Mouse (Mus musculus): ENCODE results near the gene Olfr143.

The Olfr143 gene

GRCm38 (mm10) chr9:38252474-38252873 is at the start of gene Olfr143:
Gene Olfr143, plus strand, starts transcription at chr9:38252774.
- DNase-seq (ENCODE audit: low read depth, low spot score), result no peak

- no peak for DNase-seq (ENCODE audit: low read depth, low spot score)
Measured at GRCm38 (mm10) chr9:38208065-38208464, 44.5 kb upstream of the Olfr143 start, which contains the start of gene Olfr893. Gene Olfr893, plus strand, starts transcription at chr9:38208365.

- no peak for DNase-seq (ENCODE audit: low read depth, low spot score)
Measured at GRCm38 (mm10) chr9:38217755-38218154, 34.8 kb upstream of the Olfr143 start, which contains the start of gene Olfr894. Gene Olfr894, plus strand, starts transcription at chr9:38218055.

DNA sequence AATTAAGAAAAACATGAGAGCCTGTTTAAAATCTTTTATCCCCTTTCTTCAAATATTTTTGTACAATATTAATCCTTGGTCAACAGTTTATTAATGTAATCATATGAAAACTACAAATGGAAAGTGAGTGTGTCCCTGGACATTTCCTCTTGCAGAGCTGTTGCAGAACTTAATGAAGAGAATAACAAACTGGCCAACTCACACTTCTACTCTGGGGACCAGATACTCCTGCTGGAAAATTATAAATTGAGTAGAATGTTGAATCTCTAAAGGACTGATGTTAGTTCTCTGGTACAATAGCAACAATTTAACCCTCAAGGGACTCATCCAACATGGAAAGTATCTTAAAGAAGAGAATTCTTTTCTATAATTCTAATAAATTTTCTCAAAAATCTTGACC is 15.0 kb downstream of the Olfr143 start, which contains the start of gene Olfr895:
TSS of gene Olfr895 (plus strand) at position 301 of the 400 bp plus-strand sequence.
- DNase-seq (ENCODE audit: low read depth, low spot score), result no peak

DNA sequence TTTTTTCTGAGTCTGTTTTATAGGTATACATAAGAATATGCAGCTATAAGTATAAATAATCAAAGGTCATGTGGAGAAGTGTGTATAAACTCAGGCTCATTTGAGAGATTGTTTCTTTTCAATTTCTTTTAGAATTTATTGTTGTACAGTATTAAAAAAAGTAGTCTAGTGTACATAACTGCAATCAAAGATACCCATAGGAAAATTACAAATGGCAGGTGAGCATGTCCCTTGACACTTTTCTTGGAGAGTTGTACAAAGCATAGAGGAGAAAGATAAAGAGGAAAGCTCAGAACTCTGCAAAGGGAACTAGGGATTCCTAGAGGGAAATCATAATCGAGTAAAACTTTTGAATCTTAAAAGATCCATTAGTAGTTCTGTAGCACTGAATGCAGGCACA is 38.2 kb downstream of the Olfr143 start, which contains the start of gene Olfr896-ps1:
TSS of gene Olfr896-ps1 (plus strand) at position 301 of the 400 bp plus-strand sequence.
- no peak for DNase-seq (ENCODE audit: low read depth, low spot score)
